Mouse (Mus musculus) erythroblast, embryonic 14.5 days (primary cell): ENCODE measurements at regions not wholly inside any gene's neighbourhood (a gene's known extent, or its start where the extent isn't known, plus 50 kb on each side); places are given as distances from the start of the nearest gene placed in this dataset.

ENCODE experiments used
- H3K27me3 ChIP-seq: 2 replicates; pipeline ENCODE4 v1.6.1; 2012; ENCODE audit warnings: inconsistent platforms; ENCODE audit not compliant: control insufficient read depth
- H3K36me3 ChIP-seq: 2 replicates; pipeline ENCODE4 v1.6.1; 2012; ENCODE audit warnings: mild to moderate bottlenecking, inconsistent platforms; ENCODE audit not compliant: control insufficient read depth
- H3K4me1 ChIP-seq: 2 replicates; pipeline ENCODE4 v1.6.1; 2012; ENCODE audit warnings: inconsistent platforms; ENCODE audit not compliant: control insufficient read depth
- H3K4me3 ChIP-seq: replicated peaks from 2 replicates; pipeline ENCODE3; 2012; ENCODE audit warnings: moderate library complexity, mild to moderate bottlenecking, inconsistent platforms
- H3K9me3 ChIP-seq: 2 replicates; pipeline ENCODE4 v1.6.1; 2012; ENCODE audit warnings: low read length, inconsistent platforms, mixed read lengths; ENCODE audit not compliant: control insufficient read depth
- GATA1 ChIP-seq: IDR thresholded peaks from 2 replicates; pipeline ENCODE4 v1.6.1; 2012; ENCODE audit warnings: low read length, inconsistent platforms, mixed read lengths
- TAL1 ChIP-seq: IDR thresholded peaks from 3 replicates; pipeline ENCODE4 v1.6.1; 2012; ENCODE audit warnings: low read length, inconsistent platforms, mixed read lengths

- H3K36me3 ChIP-seq: no peaks in the 10 kb centered on the region
- no peak overlapping the region for H3K4me3 ChIP-seq
- H3K27me3 ChIP-seq: no peaks in the 10 kb centered on the region
- 0 out of 2 replicates have a peak, but pooled peaks cover 2% of the 10 kb centered on the region for H3K9me3 ChIP-seq
- no peak for TF ChIP-seq TAL1
- no peak for TF ChIP-seq GATA1
- H3K4me1 ChIP-seq: no peaks in the 10 kb centered on the region
Measured at GRCm38 (mm10) chr2:46609217-46609616, 1492.0 kb upstream of the Zeb2 start.

- H3K9me3 ChIP-seq: no peaks in the 10 kb centered on the region
- TF ChIP-seq GATA1 (no peak), TAL1 (no peak)
Measured at GRCm38 (mm10) chr2:46581773-46582172, 1464.6 kb upstream of the Zeb2 start.

GRCm38 (mm10) chr2:46570416-46570815 lies 1453.2 kb upstream of the Zeb2 start:
- H3K4me1 ChIP-seq: no peaks in the 10 kb centered on the region
- no peak overlapping the region for H3K4me3 ChIP-seq
- no peaks in the 10 kb centered on the region for H3K27me3 ChIP-seq
- H3K36me3 ChIP-seq: no peaks in the 10 kb centered on the region
- no peak for TF ChIP-seq TAL1
- no peak for TF ChIP-seq GATA1
- no peaks in the 10 kb centered on the region for H3K9me3 ChIP-seq

More at GRCm38 (mm10) chr2:46581773-46582172, 1464.6 kb upstream of the Zeb2 start:
- Histone ChIP-seq H3K36me3 (no peaks in the 10 kb centered on the region), H3K27me3 (no peaks in the 10 kb centered on the region), H3K4me3 (no peak overlapping the region), H3K4me1 (no peaks in the 10 kb centered on the region)

GRCm38 (mm10) chr2:46533395-46533794 lies 1416.2 kb upstream of the Zeb2 start:
- Histone ChIP-seq H3K36me3 (no peaks in the 10 kb centered on the region), H3K4me3 (no peak overlapping the region), H3K9me3 (no peaks in the 10 kb centered on the region), H3K27me3 (no peaks in the 10 kb centered on the region), H3K4me1 (no peaks in the 10 kb centered on the region)
- TF ChIP-seq GATA1 (no peak), TAL1 (no peak)

DNA sequence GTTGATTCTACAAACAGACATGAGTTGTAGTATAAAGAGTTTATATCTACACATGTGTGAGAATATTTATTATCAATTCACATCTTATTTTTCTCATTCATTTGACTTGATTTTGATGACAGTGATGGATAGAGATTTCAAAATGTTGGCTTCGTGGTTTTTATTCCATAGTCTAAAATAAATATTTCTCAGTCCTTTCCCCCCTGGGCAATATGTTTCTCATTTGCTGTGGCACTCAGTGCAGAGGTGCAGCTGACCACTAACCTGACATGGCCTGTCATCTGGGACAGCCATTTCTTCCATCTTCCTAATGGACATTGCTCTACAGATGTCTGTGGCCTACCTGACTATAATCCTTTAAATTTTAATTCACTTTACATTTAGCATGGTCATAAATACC lies 1413.5 kb upstream of the Zeb2 start:
- H3K27me3 ChIP-seq: no peaks in the 10 kb centered on the region
- H3K9me3 ChIP-seq: no peaks in the 10 kb centered on the region
- no peaks in the 10 kb centered on the region for H3K4me1 ChIP-seq
- TF ChIP-seq TAL1 (no peak), GATA1 (no peak)
- no peak overlapping the region for H3K4me3 ChIP-seq
- no peaks in the 10 kb centered on the region for H3K36me3 ChIP-seq

- TF ChIP-seq GATA1 (no peak), TAL1 (no peak)
Measured at GRCm38 (mm10) chr2:46525223-46525622, 1408.0 kb upstream of the Zeb2 start.

DNA sequence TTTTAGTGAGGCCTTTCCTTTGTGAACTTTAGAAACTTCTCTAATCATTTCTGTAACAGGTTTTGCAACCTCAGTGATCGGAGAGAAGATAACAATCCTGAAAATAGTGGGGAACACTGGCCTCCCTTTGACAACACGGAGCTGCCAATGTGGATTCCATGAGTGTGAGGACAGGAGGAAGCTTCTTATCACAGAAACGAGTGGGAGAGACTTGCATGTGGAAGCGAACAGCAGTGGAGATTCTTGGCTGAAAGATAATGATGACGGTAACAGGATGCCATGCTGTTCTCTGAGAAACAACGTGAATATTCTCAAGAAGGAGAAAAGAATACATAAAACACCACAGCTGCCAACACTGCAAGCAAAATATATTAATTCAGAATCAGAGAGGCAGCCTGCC lies 1407.4 kb upstream of the Zeb2 start:
- H3K4me1 ChIP-seq: no peaks in the 10 kb centered on the region
- no peaks in the 10 kb centered on the region for H3K36me3 ChIP-seq
- TF ChIP-seq TAL1 (no peak), GATA1 (no peak)
- no peak overlapping the region for H3K4me3 ChIP-seq
- H3K27me3 ChIP-seq: no peaks in the 10 kb centered on the region
- no peaks in the 10 kb centered on the region for H3K9me3 ChIP-seq

More at GRCm38 (mm10) chr2:46525223-46525622, 1408.0 kb upstream of the Zeb2 start:
- no peaks in the 10 kb centered on the region for H3K36me3 ChIP-seq
- no peaks in the 10 kb centered on the region for H3K4me1 ChIP-seq
- H3K9me3 ChIP-seq: no peaks in the 10 kb centered on the region
- H3K4me3 ChIP-seq: no peak overlapping the region
- no peaks in the 10 kb centered on the region for H3K27me3 ChIP-seq

- H3K4me1 ChIP-seq: no peaks in the 10 kb centered on the region
- TF ChIP-seq GATA1 (no peak), TAL1 (no peak)
Measured at GRCm38 (mm10) chr2:46521147-46521965, 1404.2 kb upstream of the Zeb2 start.

GRCm38 (mm10) chr2:46512237-46513028 lies 1395.2 kb upstream of the Zeb2 start:
- Histone ChIP-seq H3K4me3 (no peak overlapping the region), H3K4me1 (no peaks in the 10 kb centered on the region), H3K36me3 (no peaks in the 10 kb centered on the region), H3K27me3 (no peaks in the 10 kb centered on the region), H3K9me3 (no peaks in the 10 kb centered on the region)
- TF ChIP-seq GATA1 (no peak), TAL1 (no peak)

More at GRCm38 (mm10) chr2:46521147-46521965, 1404.2 kb upstream of the Zeb2 start:
- no peaks in the 10 kb centered on the region for H3K27me3 ChIP-seq
- no peaks in the 10 kb centered on the region for H3K36me3 ChIP-seq
- H3K4me3 ChIP-seq: no peak overlapping the region
- H3K9me3 ChIP-seq: no peaks in the 10 kb centered on the region

DNA sequence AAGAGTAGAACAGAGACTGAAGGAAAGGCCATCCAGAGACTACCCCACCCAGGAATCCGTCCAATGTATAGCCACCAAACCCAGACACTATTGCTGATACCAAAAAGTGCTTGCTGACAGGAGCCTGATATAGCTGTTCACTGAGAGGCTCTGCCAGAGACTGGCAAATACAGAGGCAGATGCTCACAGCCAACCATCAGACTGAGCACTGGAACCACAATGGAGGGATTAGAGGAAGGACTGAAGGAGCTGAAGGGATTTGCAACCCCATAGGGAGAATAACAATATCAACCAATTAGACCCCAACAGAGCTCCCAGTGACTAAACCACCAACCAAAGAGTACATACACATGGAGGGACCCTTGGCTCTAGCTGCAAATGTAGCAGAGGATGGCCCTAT lies 1389.8 kb upstream of the Zeb2 start:
- Histone ChIP-seq H3K9me3 (no peaks in the 10 kb centered on the region), H3K4me1 (no peaks in the 10 kb centered on the region), H3K4me3 (no peak overlapping the region), H3K36me3 (no peaks in the 10 kb centered on the region), H3K27me3 (no peaks in the 10 kb centered on the region)
- TF ChIP-seq TAL1 (no peak), GATA1 (no peak)
